In genomic region chr17:34604061-34604508, GRCm38 (mm10) we compare ENCODE assay signal across 8 mouse cellular contexts. TPM values are rescaled to one million over a fixed set of nuclear protein-coding genes. Genes with fewer than 3 reads are reported as not detected.
DNase-seq lines count a peak whose midpoint lies in the region; ATAC-seq and TF ChIP-seq lines count a peak whose summit lies in the region.

Gene Agpat1, plus strand, starts transcription at chr17:34604262.

- peak within 1 kb of the TSS; percentile 94 for H3K27ac ChIP-seq in hindbrain, embryonic 12.5 days
- peak within 1 kb of the TSS; percentile 96 for H3K27ac ChIP-seq in lung, postnatal 0 days (ENCODE audit: low read length)

- peak; percentile 100 for DNase-seq in MN1 (ENCODE audit: low spot score)
- DNase-seq in cerebellum, adult 9-11 months = peak; percentile 100
- DNase-seq in frontal cortex, postnatal 14 days (ENCODE audit: low spot score in 2 of 2) = peak; percentile 96 to 98
- peak; percentile 96 to 97 for DNase-seq in layer of hippocampus, postnatal 10 days (ENCODE audit: low spot score in 2 of 2)
- DNase-seq in lung, postnatal 0 days (ENCODE audit: low spot score) = peak; percentile 100
- peak; percentile 98 for DNase-seq in ovary, postnatal 10 days (ENCODE audit: low spot score)
- DNase-seq in thymus, postnatal 10 days (ENCODE audit: low spot score in 2 of 2) = peak; percentile 99 to 100

- no peaks in the 10 kb centered on the region for H3K27me3 ChIP-seq in hindbrain, embryonic 12.5 days
- H3K27me3 ChIP-seq in lung, postnatal 0 days (replicated peaks; ENCODE audit: insufficient read depth, low read length) = no peaks in the 10 kb centered on the region

- H3K9ac ChIP-seq in hindbrain, embryonic 12.5 days = peak within 1 kb of the TSS; percentile 100
- H3K9ac ChIP-seq in lung, postnatal 0 days (replicated peaks; ENCODE audit: low read depth) = peak within 1 kb of the TSS; percentile 46

- TF ChIP-seq EP300 in lung, postnatal 0 days (IDR thresholded peaks at IDR 0.05) = no peak

- peaks cover 18% of the 10 kb centered on the region for H3K36me3 ChIP-seq in hindbrain, embryonic 12.5 days
- no peaks in the 10 kb centered on the region for H3K36me3 ChIP-seq in lung, postnatal 0 days (ENCODE audit: insufficient read depth, low read length)

- peak; percentile 89 for ATAC-seq in hindbrain, embryonic 12.5 days (ENCODE audit: low FRiP score)
- ATAC-seq in lung, postnatal 0 days = peak; percentile 85

- peaks cover 47% of the 10 kb centered on the region for H3K4me1 ChIP-seq in hindbrain, embryonic 12.5 days
- H3K4me1 ChIP-seq in lung, postnatal 0 days (ENCODE audit: insufficient read depth, low read depth, low read length) = peaks cover 21% of the 10 kb centered on the region

- WGBS in hindbrain, embryonic 12.5 days = 0% methylated on average over 35 of the region's 35 CpGs
- WGBS in lung, postnatal 0 days = under 1% methylated on average over 34 of the region's 35 CpGs

- H3K4me2 ChIP-seq in hindbrain, embryonic 12.5 days (replicated peaks) = peak within 1 kb of the TSS; percentile 98
- H3K4me2 ChIP-seq in lung, postnatal 0 days (replicated peaks; ENCODE audit: low read depth, low read length) = peak within 1 kb of the TSS; percentile 96

- no peaks in the 10 kb centered on the region for H3K9me3 ChIP-seq in hindbrain, embryonic 12.5 days (replicated peaks)
- H3K9me3 ChIP-seq in lung, postnatal 0 days (ENCODE audit: low read length) = no peaks in the 10 kb centered on the region

- peak within 1 kb of the TSS; percentile 96 for H3K4me3 ChIP-seq in hindbrain, embryonic 12.5 days
- peak within 1 kb of the TSS; percentile 81 for H3K4me3 ChIP-seq in lung, postnatal 0 days (ENCODE audit: low read depth, low read length)

- TF ChIP-seq CTCF in lung, postnatal 0 days (IDR thresholded peaks at IDR 0.05) = no peak

RNA-seq across cellular contexts. Expression of gene Agpat1, which starts in this region (rescaled TPM):
- polyA plus RNA-seq in hindbrain, embryonic 12.5 days (2016; fragmentation: Nextera tagmentation; extraction: Ambion mirVana) = 76.9 and 79.0 TPM in 2 replicates
- 100 to 1,000 TPM; 164 to 172 TPM for total RNA-seq in layer of hippocampus, postnatal 10 days (2021)
- polyA plus RNA-seq in lung, postnatal 0 days (2015; fragmentation: Nextera tagmentation; extraction: Ambion mirVana) = 35.7 and 40.0 TPM in 2 replicates

Comparison
In these comparisons a context has a peak if more than half of its experiments do, and no peak if none do; other contexts are left out.
1. Peak in every context shown above with its lines: DNase-seq, ATAC-seq, H3K4me3 ChIP-seq and H3K27ac ChIP-seq.